In the genomic region with DNA sequence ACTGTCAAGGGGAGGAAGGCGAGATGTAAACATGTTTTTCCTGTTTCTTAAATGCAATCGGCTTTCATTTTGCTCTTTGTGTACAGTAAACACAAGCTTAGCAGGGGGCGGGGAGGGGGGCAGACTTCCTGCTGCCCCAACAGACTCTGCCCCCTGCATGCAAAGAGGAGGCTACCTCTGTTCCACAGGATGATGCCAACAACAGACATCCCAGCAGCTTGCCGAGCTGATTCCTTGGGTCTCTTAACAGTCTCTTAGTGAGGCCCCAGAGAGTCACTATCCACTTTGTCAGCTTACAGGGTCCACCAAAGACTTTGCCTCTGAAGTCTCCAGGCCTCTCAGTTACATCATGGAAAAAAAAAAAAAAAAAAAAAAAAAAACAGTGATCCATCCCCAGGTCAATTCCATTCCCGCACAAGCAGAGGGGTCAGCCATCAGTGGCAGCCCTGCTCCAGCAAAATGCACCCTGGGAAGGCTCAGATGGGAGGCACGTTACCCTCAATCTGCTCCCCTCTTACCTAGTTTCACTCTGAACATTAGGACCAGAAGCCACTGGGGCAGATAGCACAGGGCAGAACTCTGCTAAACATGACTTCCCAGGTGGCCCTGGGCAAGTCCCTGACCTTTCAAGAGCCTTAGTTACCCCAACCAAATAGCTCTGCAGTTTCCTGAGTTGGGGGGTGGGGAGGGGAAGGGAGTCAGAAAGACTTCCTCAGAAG, we compare ENCODE assay signal across 11 mouse cellular contexts. TPM values are rescaled to one million over a fixed set of nuclear protein-coding genes. Genes with fewer than 3 reads are reported as not detected.
DNase-seq lines count a peak whose midpoint lies in the region; ATAC-seq and TF ChIP-seq lines count a peak whose summit lies in the region.
"Had no signal": no experiment of that assay in that cellular context is flagged by ENCODE, and none has a peak within 500 bp of the region (broad histone marks: within the 10 kb centered on the region; RNA-seq: fewer than 3 reads in every experiment).

No protein-coding gene starts in this region.

- DNase-seq in spleen, adult 2 months (ENCODE audit: low read depth in 1 of 2, low spot score in 2 of 2): peak in 1 of 2 experiments; percentile 61
- DNase-seq in spleen, adult 12 weeks (ENCODE audit: low spot score): no peak
- DNase-seq in MN1 (ENCODE audit: low spot score): no peak
- DNase-seq in cerebellum, adult 11 months: no peak
- DNase-seq: heart, adult 2 months; kidney, adult 2 months had no signal

- H3K9ac ChIP-seq in heart, embryonic 16.5 days (ENCODE audit: low read length): no peak overlapping the region
- no peak overlapping the region for H3K9ac ChIP-seq in heart, embryonic 11.5 days (ENCODE audit: low read depth, low read length)
- H3K9ac ChIP-seq in stomach, embryonic 16.5 days (ENCODE audit: low read length): no peak overlapping the region
- H3K9ac ChIP-seq: forebrain, embryonic 15.5 days had no signal

- TF ChIP-seq CTCF in spleen, adult 2 months (IDR thresholded peaks at IDR 0.05; ENCODE audit: extremely low read depth, insufficient read depth, insufficient read length, insufficient replicate concordance): no peak

- TF ChIP-seq POLR2A in spleen, adult 2 months (IDR thresholded peaks at IDR 0.05; ENCODE audit: low read depth, low read length): no peak

- no peak overlapping the region for H3K4me3 ChIP-seq in heart, embryonic 16.5 days (ENCODE audit: low read length)
- H3K4me3 ChIP-seq in heart, embryonic 11.5 days (ENCODE audit: low read depth, low read length): no peak overlapping the region
- H3K4me3 ChIP-seq in spleen, adult 2 months (ENCODE audit: extremely low read depth, insufficient read depth, insufficient read length): no peak overlapping the region
- no peak overlapping the region for H3K4me3 ChIP-seq in stomach, embryonic 16.5 days (replicated peaks; ENCODE audit: low read length)
- H3K4me3 ChIP-seq: forebrain, embryonic 15.5 days; heart, adult 2 months had no signal

- WGBS in heart, embryonic 16.5 days: 56% methylated on average over 6 of the region's 6 CpGs
- WGBS in heart, embryonic 11.5 days (ENCODE audit: insufficient replicate concordance): 42% methylated on average over 6 of the region's 6 CpGs
- 52% methylated on average over 6 of the region's 6 CpGs for WGBS in spleen, adult 2 months
- 45% methylated on average over 6 of the region's 6 CpGs for WGBS in stomach, embryonic 16.5 days

- H3K4me2 ChIP-seq in heart, embryonic 16.5 days (ENCODE audit: low read depth, low read length): no peak overlapping the region
- H3K4me2 ChIP-seq in heart, embryonic 11.5 days: no peak overlapping the region
- no peak overlapping the region for H3K4me2 ChIP-seq in stomach, embryonic 16.5 days (ENCODE audit: low read depth, low read length)
- H3K4me2 ChIP-seq: forebrain, embryonic 15.5 days had no signal

- no peaks in the 10 kb centered on the region for H3K27me3 ChIP-seq in heart, embryonic 16.5 days (ENCODE audit: control insufficient read depth, insufficient read depth, low read length)
- no peaks in the 10 kb centered on the region for H3K27me3 ChIP-seq in heart, embryonic 11.5 days (ENCODE audit: control insufficient read depth, insufficient read depth, low read length)
- no peaks in the 10 kb centered on the region for H3K27me3 ChIP-seq in spleen, adult 2 months (ENCODE audit: control insufficient read depth, insufficient read depth, low read length)
- H3K27me3 ChIP-seq in stomach, embryonic 16.5 days (ENCODE audit: control insufficient read depth, insufficient read depth, low read length): no peaks in the 10 kb centered on the region
- H3K27me3 ChIP-seq: forebrain, embryonic 15.5 days had no signal

- H3K36me3 ChIP-seq in heart, embryonic 16.5 days (ENCODE audit: control insufficient read depth, insufficient read depth): no peaks in the 10 kb centered on the region
- H3K36me3 ChIP-seq in heart, embryonic 11.5 days (ENCODE audit: control insufficient read depth, insufficient read depth, low read length): no peaks in the 10 kb centered on the region
- no peaks in the 10 kb centered on the region for H3K36me3 ChIP-seq in spleen, adult 2 months (ENCODE audit: control insufficient read depth, insufficient read depth, low read length)
- H3K36me3 ChIP-seq in stomach, embryonic 16.5 days (ENCODE audit: control insufficient read depth, insufficient read depth, low read length): no peaks in the 10 kb centered on the region
- H3K36me3 ChIP-seq: forebrain, embryonic 15.5 days had no signal

- ATAC-seq in heart, embryonic 16.5 days (replicated peaks; ENCODE audit: extremely low read depth, insufficient read depth, low FRiP score): 0 out of 2 replicates have a peak, but pooled peaks have one; percentile 6
- no peak for ATAC-seq in heart, embryonic 11.5 days (replicated peaks; ENCODE audit: insufficient number of reproducible peaks, low FRiP score, low TSS enrichment)
- peak; percentile 60 for ATAC-seq in inflammation-experienced regulatory T-cells, adult 6 months
- no peak for ATAC-seq in stomach, embryonic 16.5 days (ENCODE audit: insufficient read depth, low FRiP score)
- ATAC-seq: forebrain, embryonic 15.5 days had no signal

- no peak overlapping the region for H3K27ac ChIP-seq in heart, embryonic 16.5 days (ENCODE audit: low read length)
- H3K27ac ChIP-seq in heart, embryonic 11.5 days (ENCODE audit: low read depth, low read length): no peak overlapping the region
- peak overlapping the region; percentile 93 for H3K27ac ChIP-seq in spleen, adult 2 months (ENCODE audit: insufficient read depth, low read length)
- peak overlapping the region; percentile 14; the same call in 1 of the 2 replicates for H3K27ac ChIP-seq in stomach, embryonic 16.5 days (ENCODE audit: low read length)
- H3K27ac ChIP-seq: forebrain, embryonic 15.5 days; heart, adult 2 months had no signal

- peaks cover 4% of the 10 kb centered on the region for H3K4me1 ChIP-seq in heart, embryonic 16.5 days (ENCODE audit: control insufficient read depth, insufficient read depth, low read length)
- peaks cover 22% of the 10 kb centered on the region for H3K4me1 ChIP-seq in heart, embryonic 11.5 days (ENCODE audit: control insufficient read depth, insufficient read depth, low read length)
- H3K4me1 ChIP-seq in spleen, adult 2 months (ENCODE audit: control insufficient read depth, insufficient read depth, insufficient read length): peaks cover 59% of the 10 kb centered on the region; the same call in 1 of the 2 replicates
- peaks cover 34% of the 10 kb centered on the region for H3K4me1 ChIP-seq in stomach, embryonic 16.5 days (ENCODE audit: control insufficient read depth, insufficient read depth, low read length)

- peaks cover 3% of the 10 kb centered on the region for H3K9me3 ChIP-seq in heart, embryonic 16.5 days (replicated peaks; ENCODE audit: control insufficient read depth, low read length)
- no peaks in the 10 kb centered on the region; the same call in 1 of the 2 replicates for H3K9me3 ChIP-seq in heart, embryonic 11.5 days (replicated peaks; ENCODE audit: control insufficient read depth, low read length)
- peaks cover 2% of the 10 kb centered on the region; the same call in 1 of the 2 replicates for H3K9me3 ChIP-seq in stomach, embryonic 16.5 days (replicated peaks; ENCODE audit: control insufficient read depth, low read length)
- H3K9me3 ChIP-seq: forebrain, embryonic 15.5 days had no signal

RNA-seq across cellular contexts. Expression of a gene that starts 22.3 kb away (rescaled TPM):
- 2.6 and 3.8 TPM in 2 replicates for polyA plus RNA-seq in heart, embryonic 16.5 days (2015; fragmentation: Nextera tagmentation; extraction: Ambion mirVana)
- polyA plus RNA-seq in heart, embryonic 11.5 days (2014; fragmentation: Nextera tagmentation; extraction: Ambion mirVana): 3.4 and 4.7 TPM in 2 replicates
- polyA plus RNA-seq in spleen, adult 2 months (2012; rRNA removed): 53.8 and 67.1 TPM in 2 replicates
- polyA plus RNA-seq in inflammation-experienced regulatory T-cells, adult 6 months (2017; shearing (Covaris generic)): 1 to 10 TPM; 3.8 to 7.1 (median 7.0) TPM
- polyA plus RNA-seq in stomach, embryonic 16.5 days (2015; fragmentation: Nextera tagmentation; extraction: Ambion mirVana): 6.5 and 6.8 TPM in 2 replicates

RNA-seq across cellular contexts. Expression of a gene that starts 37.6 kb away (rescaled TPM):
- polyA plus RNA-seq in heart, embryonic 16.5 days (2015; fragmentation: Nextera tagmentation; extraction: Ambion mirVana): 3.6 and 3.8 TPM in 2 replicates
- polyA plus RNA-seq in heart, embryonic 11.5 days (2014; fragmentation: Nextera tagmentation; extraction: Ambion mirVana): 3.1 and 3.3 TPM in 2 replicates
- 1.8 and 2.4 TPM in 2 replicates for polyA plus RNA-seq in spleen, adult 2 months (2012; rRNA removed)
- polyA plus RNA-seq in inflammation-experienced regulatory T-cells, adult 6 months (2017; shearing (Covaris generic)): not detected
- 7.6 and 7.7 TPM in 2 replicates for polyA plus RNA-seq in stomach, embryonic 16.5 days (2015; fragmentation: Nextera tagmentation; extraction: Ambion mirVana)

Comparison
In these comparisons a context has a peak if more than half of its experiments do, and no peak if none do; other contexts are left out.
1. ATAC-seq: peak in heart, embryonic 16.5 days (single experiment) and inflammation-experienced regulatory T-cells, adult 6 months (single experiment); none in heart, embryonic 11.5 days (single experiment) and stomach, embryonic 16.5 days (single experiment).
2. H3K27ac ChIP-seq: peak in spleen, adult 2 months (single experiment) and stomach, embryonic 16.5 days (single experiment); none in heart, embryonic 16.5 days (single experiment) and heart, embryonic 11.5 days (single experiment).